Mouse (Mus musculus) thymus, postnatal 25 days (tissue): ENCODE measurements at regions not wholly inside any gene's neighbourhood (a gene's known extent, or its start where the extent isn't known, plus 50 kb on each side); places are given as distances from the start of the nearest gene placed in this dataset.

Experiments used
- DNase-seq: peaks from one replicate; pipeline ENCODE4 v3.0.0; 2022

DNA sequence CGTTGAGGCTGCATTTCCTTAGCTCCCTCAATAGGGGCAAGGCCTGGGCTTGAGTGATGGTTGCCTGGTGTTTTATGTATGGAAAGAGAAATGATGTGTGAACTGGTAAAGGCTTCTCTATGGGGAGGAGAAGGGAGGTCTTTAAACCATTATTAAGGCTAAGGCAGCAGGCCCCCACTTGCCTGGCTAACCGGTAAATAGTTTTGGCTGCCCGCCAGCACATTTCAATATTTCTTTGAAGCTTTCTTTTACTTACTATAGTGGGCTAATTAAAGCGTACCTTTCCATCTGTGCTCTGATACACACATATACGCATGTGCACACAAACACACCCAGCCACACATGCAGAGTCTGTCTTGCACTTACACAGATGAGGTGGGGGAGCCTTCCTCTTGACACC lies 123.9 kb upstream of the Slc35b3 start:
- DNase-seq, result no peak

DNA sequence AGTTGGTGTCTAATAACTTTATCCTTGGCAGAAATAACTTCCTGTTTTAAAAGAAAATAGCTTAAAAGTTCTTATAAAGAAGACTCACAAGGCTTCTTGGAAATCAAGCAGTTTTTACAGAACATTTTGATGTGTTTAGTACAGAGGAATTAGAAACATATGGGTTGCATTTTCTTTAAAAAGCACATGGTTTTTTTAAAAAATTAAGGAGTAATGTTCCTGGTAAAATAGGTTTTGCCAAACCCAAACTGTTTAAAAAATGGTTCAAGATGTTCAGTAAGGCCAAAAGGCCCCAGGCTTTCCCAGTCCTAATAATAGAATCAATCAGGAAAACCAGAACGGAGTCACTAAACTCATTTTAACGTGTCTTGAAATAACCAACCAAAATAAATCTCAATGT lies 113.5 kb upstream of the Slc35b3 start:
- DNase-seq, result no peak

DNA sequence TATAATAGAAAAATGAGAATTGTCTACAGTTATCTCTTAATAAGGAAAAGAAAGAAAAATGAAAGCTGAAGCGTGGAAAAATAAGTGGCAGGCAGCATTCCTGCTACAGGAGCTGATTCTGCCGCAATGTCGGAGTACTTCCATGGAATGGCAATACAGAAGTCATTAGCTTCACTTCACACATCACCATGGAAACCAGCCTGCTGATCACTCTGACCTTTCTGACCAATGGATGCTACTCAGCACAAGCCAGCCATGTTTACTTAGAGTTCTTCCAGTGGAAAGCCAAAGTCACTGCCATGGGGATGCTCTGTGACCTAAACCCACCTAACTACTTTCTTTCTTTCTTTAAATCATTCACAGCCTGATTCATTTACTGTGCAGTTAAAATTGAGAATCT lies 71.6 kb upstream of the Slc35b3 start:
- DNase-seq, result no peak

DNA sequence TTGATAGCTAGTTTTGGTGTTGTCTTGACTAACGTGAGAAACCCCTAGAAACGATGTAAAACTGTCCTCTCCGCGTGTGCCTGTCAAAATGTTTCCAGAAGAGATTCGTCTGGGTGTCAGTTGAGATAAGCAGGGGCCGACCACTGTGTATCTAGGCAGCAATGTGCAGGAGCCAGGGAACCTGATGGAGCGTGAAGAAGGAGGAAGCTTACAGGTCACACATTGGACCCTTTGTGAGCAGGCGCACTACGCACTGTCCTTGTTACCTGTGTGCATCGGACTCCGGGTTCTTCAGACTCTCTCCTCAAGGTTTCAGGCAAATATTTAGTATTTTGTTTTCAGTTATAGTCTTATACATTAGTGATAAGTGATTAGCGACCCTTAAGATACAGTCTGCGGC lies 59.5 kb upstream of the Slc35b3 start:
- no peak for DNase-seq

- peak; percentile 58 for DNase-seq
Observed at GRCm38 (mm10) chr13:39011696-39012095, 51.0 kb upstream of the Slc35b3 start.
